Mouse (Mus musculus) MEL (cell line): Measurements from ENCODE around the gene Sf3b5. TPM values are rescaled to one million over a fixed set of nuclear protein-coding genes. Genes with fewer than 3 reads are reported as not detected.

Experiments used
- DNase-seq: peaks from one replicate; pipeline ENCODE4 v3.0.0; 2011; ENCODE audit warnings: low read depth, low spot score
- H3K27ac ChIP-seq: 2 replicates; pipeline ENCODE4 v1.5.1; 2012; ENCODE audit warnings: low read depth, mild to moderate bottlenecking, control low read depth, low read length, moderate library complexity; ENCODE audit not compliant: control insufficient read depth
- H3K27me3 ChIP-seq, 2 experiments: fragments of 150-350 bp in 1 of 2; sonication (generic) in 1 of 2; 2 replicates each; pipeline ENCODE4 v1.6.1; 2012; ENCODE audit warnings: low read length in 2 of 2, mild to moderate bottlenecking in 2 of 2, improper control_type of control experiment in 1 of 2, moderate library complexity in 1 of 2; ENCODE audit not compliant: insufficient read depth in 2 of 2, control insufficient read depth in 1 of 2
- H3K36me3 ChIP-seq, 2 experiments: 2 replicates each; pipeline ENCODE4 v1.6.1; 2012 to 2014; ENCODE audit warnings: low read length in 2 of 2, improper control_type of control experiment in 1 of 2, inconsistent platforms in 1 of 2, mild to moderate bottlenecking in 1 of 2; ENCODE audit not compliant: insufficient read depth in 2 of 2, control insufficient read depth in 1 of 2
- H3K4me1 ChIP-seq, 2 experiments: fragments of 150-350 bp in 1 of 2; sonication (generic) in 1 of 2; 2 replicates each; pipeline ENCODE4 v1.6.1; 2012; ENCODE audit warnings: low read length in 2 of 2, improper control_type of control experiment in 1 of 2, mild to moderate bottlenecking in 1 of 2; ENCODE audit not compliant: insufficient read depth in 2 of 2, control insufficient read depth in 1 of 2
- H3K4me3 ChIP-seq, 2 experiments: fragments of 150-350 bp in 1 of 2; sonication (generic) in 1 of 2; 2 replicates each; pipeline ENCODE4 v1.5.1; 2012; ENCODE audit warnings: low read depth in 2 of 2, low read length in 2 of 2, mild to moderate bottlenecking in 2 of 2, moderate library complexity in 2 of 2, control low read depth in 1 of 2, improper control_type of control experiment in 1 of 2; ENCODE audit not compliant: control insufficient read depth in 1 of 2, insufficient read depth in 1 of 2
- H3K79me2 ChIP-seq: 2 replicates; pipeline ENCODE4 v1.6.1; 2012; ENCODE audit warnings: mild to moderate bottlenecking, low read length, moderate library complexity; ENCODE audit not compliant: control insufficient read depth, poor library complexity, insufficient read depth
- H3K9ac ChIP-seq: 2 replicates; pipeline ENCODE4 v1.6.1; 2012; ENCODE audit warnings: low read depth, mild to moderate bottlenecking, control low read depth, low read length, moderate library complexity; ENCODE audit not compliant: control insufficient read depth, poor library complexity, severe bottlenecking
- H3K9me3 ChIP-seq: fragments of 150-350 bp; sonication (generic); replicated peaks from 2 replicates; pipeline ENCODE4 v1.6.1; 2012; ENCODE audit warnings: mild to moderate bottlenecking, low read length, improper control_type of control experiment, moderate library complexity; ENCODE audit not compliant: insufficient read depth
- BHLHE40 ChIP-seq: IDR thresholded peaks from 2 replicates; pipeline ENCODE4 v1.6.1; 2012; ENCODE audit warnings: low read depth, mild to moderate bottlenecking, inconsistent platforms, low read length, improper control_type of control experiment, borderline replicate concordance
- CHD1 ChIP-seq: IDR thresholded peaks from 2 replicates; pipeline ENCODE4 v1.6.1; 2012; ENCODE audit warnings: low read depth, mild to moderate bottlenecking, inconsistent platforms, low read length, improper control_type of control experiment
- CHD2 ChIP-seq: IDR thresholded peaks from 2 replicates; pipeline ENCODE4 v1.6.1; 2011; ENCODE audit warnings: low read length, improper control_type of control experiment
- E2F4 ChIP-seq: IDR thresholded peaks from 2 replicates; pipeline ENCODE4 v1.6.1; 2011; ENCODE audit warnings: low read depth, low read length, improper control_type of control experiment, borderline replicate concordance
- ELF1 ChIP-seq: IDR thresholded peaks from 2 replicates; pipeline ENCODE4 v1.6.1; 2014; ENCODE audit warnings: low read depth, mild to moderate bottlenecking, inconsistent platforms, low read length, improper control_type of control experiment, moderate library complexity
- EP300 ChIP-seq, 2 experiments: IDR thresholded peaks; 2 replicates each; pipeline ENCODE4 v1.6.1; 2011; ENCODE audit warnings: improper control_type of control experiment in 2 of 2, low read length in 2 of 2, low read depth in 1 of 2, mild to moderate bottlenecking in 1 of 2
- ETS1 ChIP-seq: IDR thresholded peaks from 2 replicates; pipeline ENCODE4 v1.6.1; 2012; ENCODE audit warnings: low read depth, mild to moderate bottlenecking, inconsistent platforms, low read length, improper control_type of control experiment, moderate library complexity
- GABPA ChIP-seq: IDR thresholded peaks from 2 replicates; pipeline ENCODE4 v1.6.1; 2012; ENCODE audit warnings: low read depth, mild to moderate bottlenecking, inconsistent platforms, low read length, improper control_type of control experiment, moderate library complexity
- HCFC1 ChIP-seq: IDR thresholded peaks from 2 replicates; pipeline ENCODE4 v1.6.1; 2012; ENCODE audit warnings: low read depth, mild to moderate bottlenecking, inconsistent platforms, low read length, improper control_type of control experiment, moderate library complexity
- KAT2A ChIP-seq: conservative IDR thresholded peaks from 2 replicates; pipeline ENCODE4 v1.6.1; 2012; ENCODE audit warnings: low read depth, low read length, improper control_type of control experiment, inconsistent platforms
- MAFK ChIP-seq: IDR thresholded peaks from 2 replicates; pipeline ENCODE4 v1.6.1; 2011; ENCODE audit warnings: low read depth, mild to moderate bottlenecking, low read length, improper control_type of control experiment, borderline replicate concordance
- MYB ChIP-seq: IDR thresholded peaks from 2 replicates; pipeline ENCODE4 v1.6.1; 2011; ENCODE audit warnings: mild to moderate bottlenecking, low read depth, low read length, improper control_type of control experiment
- MYC ChIP-seq: IDR thresholded peaks from 2 replicates; pipeline ENCODE4 v1.6.1; 2011; ENCODE audit warnings: low read depth, mild to moderate bottlenecking, low read length, improper control_type of control experiment, moderate library complexity
- NELFE ChIP-seq: IDR thresholded peaks from 2 replicates; pipeline ENCODE4 v1.6.1; 2011; ENCODE audit warnings: low read depth, low read length, improper control_type of control experiment
- NRF1 ChIP-seq: IDR thresholded peaks from 2 replicates; pipeline ENCODE4 v1.6.1; 2014; ENCODE audit warnings: low read depth, mild to moderate bottlenecking, inconsistent platforms, low read length, improper control_type of control experiment, moderate library complexity; ENCODE audit not compliant: poor library complexity, insufficient read depth, severe bottlenecking
- POLR2A ChIP-seq, 2 experiments: IDR thresholded peaks; 2 replicates each; pipeline ENCODE4 v1.6.1; 2011 to 2012; ENCODE audit warnings: low read length in 2 of 2, mild to moderate bottlenecking in 2 of 2, control low read depth in 1 of 2, improper control_type of control experiment in 1 of 2, low read depth in 1 of 2, moderate library complexity in 1 of 2; ENCODE audit not compliant: control insufficient read depth in 1 of 2, insufficient read depth in 1 of 2, poor library complexity in 1 of 2
- RAD21 ChIP-seq: IDR thresholded peaks from 2 replicates; pipeline ENCODE4 v1.6.1; 2011; ENCODE audit warnings: mild to moderate bottlenecking, low read depth, low read length, improper control_type of control experiment
- SIN3A ChIP-seq: IDR thresholded peaks from 2 replicates; pipeline ENCODE4 v1.6.1; 2012; ENCODE audit warnings: low read length, improper control_type of control experiment, inconsistent platforms
- TAL1 ChIP-seq: IDR thresholded peaks from 2 replicates; pipeline ENCODE4 v1.6.1; 2012; ENCODE audit warnings: mild to moderate bottlenecking, inconsistent platforms, low read length, moderate library complexity, mixed read lengths
- TBP ChIP-seq: IDR thresholded peaks from 2 replicates; pipeline ENCODE4 v1.8.0; 2011; ENCODE audit warnings: low read depth, low read length, improper control_type of control experiment
- UBTF ChIP-seq: IDR thresholded peaks from 2 replicates; pipeline ENCODE4 v1.6.1; 2012; ENCODE audit warnings: low read depth, mild to moderate bottlenecking, inconsistent platforms, low read length, improper control_type of control experiment, moderate library complexity, borderline replicate concordance; ENCODE audit not compliant: insufficient read depth
- USF1 ChIP-seq: IDR thresholded peaks from 2 replicates; pipeline ENCODE4 v1.6.1; 2014; ENCODE audit warnings: low read depth, mild to moderate bottlenecking, inconsistent platforms, low read length, improper control_type of control experiment, moderate library complexity
- USF2 ChIP-seq, 2 experiments: IDR thresholded peaks; 2 replicates each; pipeline ENCODE4 v1.6.1; 2011 to 2012; ENCODE audit warnings: improper control_type of control experiment in 2 of 2, low read length in 2 of 2, borderline replicate concordance in 1 of 2, inconsistent platforms in 1 of 2, low read depth in 1 of 2, mild to moderate bottlenecking in 1 of 2; ENCODE audit not compliant: insufficient read depth in 1 of 2
- ZNF384 ChIP-seq: IDR thresholded peaks from 2 replicates; pipeline ENCODE4 v1.6.1; 2012; ENCODE audit warnings: low read depth, mild to moderate bottlenecking, inconsistent platforms, low read length, improper control_type of control experiment
- polyA plus RNA-seq, 2 experiments: library from polyadenylated mRNA; stranded (reverse) in 1 of 2; unstranded in 1 of 2; fragments of >175 nt in 1 of 2; fragments of >200 nt in 1 of 2; gene quantifications; 2 replicates each; pipeline versions ENCODE4 v1.2.1 to v1.2.4; 2012; ENCODE audit warnings: low replicate concordance in 2 of 2, low read depth in 1 of 2; ENCODE audit not compliant: insufficient read length in 2 of 2, insufficient read depth in 1 of 2, missing spikeins in 1 of 2
- total RNA-seq: library from RNA; depleted of rRNA; stranded (reverse); fragments of 300-350 nt; gene quantifications from 2 replicates; pipeline ENCODE4 v1.2.3, GENCODE M21; 2012

Gene Sf3b5
- total and polyA plus RNA-seq, 3 experiments: 16.6 to 57.4 TPM; not detected in 1

DNA sequence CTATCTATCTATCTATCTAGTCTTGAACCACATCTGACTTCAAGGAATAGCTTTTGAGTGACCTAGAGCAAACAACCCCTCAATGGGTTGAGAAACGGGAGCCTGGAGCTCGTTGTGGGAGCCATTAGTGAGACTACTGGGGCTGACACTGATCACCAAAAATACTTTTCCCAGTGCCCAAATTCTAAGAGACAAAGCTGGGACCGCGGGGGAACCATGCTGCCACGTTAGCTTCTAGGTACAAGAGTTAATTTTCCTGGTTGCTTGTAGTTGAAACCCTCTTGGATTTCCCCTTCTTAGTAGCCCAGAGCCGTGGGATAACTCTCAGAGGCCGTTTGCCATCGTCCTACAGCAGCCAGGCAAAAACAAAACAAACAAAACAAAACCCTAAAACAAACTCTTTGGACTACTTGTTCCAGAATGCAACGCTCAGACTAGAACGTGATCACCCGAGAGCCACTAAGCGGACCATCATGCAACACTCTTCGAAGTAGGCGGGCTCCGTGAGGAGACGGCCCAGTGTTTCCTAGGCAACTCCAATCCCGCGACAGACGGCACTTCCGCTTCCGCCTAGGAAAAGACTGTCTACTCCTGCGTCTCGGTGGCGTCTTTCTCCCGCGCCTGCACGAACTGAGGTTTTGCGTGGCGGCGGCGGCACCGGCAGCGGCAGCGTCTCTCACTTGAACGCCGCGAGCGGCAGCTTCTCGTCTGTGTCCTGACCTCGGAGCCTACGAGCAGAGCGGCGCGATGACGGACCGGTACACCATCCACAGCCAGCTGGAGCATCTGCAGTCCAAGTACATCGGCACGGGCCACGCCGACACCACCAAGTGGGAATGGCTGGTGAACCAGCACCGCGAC is 3.0 kb downstream of the Sf3b5 start (continued):
- peak; percentile 90 for TF ChIP-seq CHD2
- peak; percentile 95 for TF ChIP-seq HCFC1
- TF ChIP-seq MYC: peak; percentile 78
- TF ChIP-seq UBTF: no peak
- TF ChIP-seq, all 39 proteins: peak for 19

DNA sequence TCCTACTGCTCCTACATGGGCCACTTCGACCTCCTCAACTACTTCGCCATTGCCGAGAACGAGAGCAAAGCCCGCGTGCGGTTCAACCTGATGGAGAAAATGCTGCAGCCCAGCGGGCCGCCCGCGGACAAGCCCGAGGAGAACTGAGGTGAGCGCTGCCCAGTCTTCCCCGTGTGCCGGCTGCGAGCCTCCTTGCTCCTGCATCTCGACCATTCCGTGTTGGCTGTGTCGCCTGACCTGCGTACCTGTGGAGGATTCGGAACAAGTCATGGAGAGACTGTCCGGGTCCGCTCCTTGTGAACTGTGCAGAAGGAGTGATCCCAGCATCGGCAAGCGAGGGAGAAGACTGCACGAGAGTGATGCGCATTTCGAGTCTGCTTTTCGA is 3.6 kb downstream of the Sf3b5 start:
- Histone ChIP-seq H3K9me3 (no peaks in the 10 kb centered on the region), H3K9ac (peak overlapping the region; percentile 77), H3K27ac (peak overlapping the region; percentile 8; the same call in 1 of the 2 replicates), H3K79me2 (peaks cover 11% of the 10 kb centered on the region), H3K4me3 (peak overlapping the region; percentile 80 to 90), H3K4me1 (peaks cover 0 to 5% of the 10 kb centered on the region in 2 experiments; a peak in 2 of 4 replicates), H3K27me3 (no peaks in the 10 kb centered on the region), H3K36me3 (peaks cover 0 to 6% of the 10 kb centered on the region in 2 experiments; a peak in 2 of 4 replicates)
- DNase-seq: no peak
- TF ChIP-seq MAFK (no peak), MYC (no peak), NRF1 (no peak), ELF1 (no peak), EP300 (IDR thresholded peaks at IDR 0.05; ENCODE audit: low read depth in 1 of 2, low read length in 2 of 2) (no peak), POLR2A (IDR thresholded peaks at IDR 0.05; ENCODE audit: control insufficient read depth in 1 of 2, insufficient read depth in 1 of 2, low read depth in 1 of 2, low read length in 2 of 2, poor library complexity in 1 of 2) (no peak)

DNA sequence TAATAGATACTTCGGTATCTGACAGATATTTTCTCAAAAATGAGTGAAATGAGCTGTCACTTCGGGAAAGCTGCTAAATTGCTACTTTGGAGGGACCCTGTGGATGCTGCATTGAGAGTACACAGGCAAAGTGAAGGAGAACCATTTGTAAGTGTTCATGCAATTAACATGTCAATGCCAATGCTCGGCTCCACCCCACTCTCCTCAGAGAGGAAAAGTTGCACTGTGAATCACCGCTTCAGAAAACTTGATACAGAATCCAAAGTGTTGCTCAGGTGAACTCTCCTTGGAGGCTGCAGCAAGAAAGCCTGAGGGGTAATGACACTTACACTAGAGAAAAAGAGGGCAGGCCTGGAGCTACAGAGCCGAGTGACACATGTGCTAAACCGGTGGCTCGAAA is 8.9 kb downstream of the Sf3b5 start:
- H3K36me3 ChIP-seq: peaks cover 0 to 6% of the 10 kb centered on the region in 2 experiments; a peak in 2 of 4 replicates
- no peak overlapping the region for H3K9ac ChIP-seq
- peaks cover 5% of the 10 kb centered on the region; the same call in 1 of the 2 replicates for H3K79me2 ChIP-seq
- no peaks in the 10 kb centered on the region for H3K27me3 ChIP-seq
- H3K4me3 ChIP-seq: no peak overlapping the region
- H3K27ac ChIP-seq: no peak overlapping the region
- no peaks in the 10 kb centered on the region for H3K9me3 ChIP-seq
- peaks cover 0 to 5% of the 10 kb centered on the region in 2 experiments; a peak in 2 of 4 replicates for H3K4me1 ChIP-seq
- DNase-seq: no peak
- no peak for TF ChIP-seq CHD1
- TF ChIP-seq SIN3A: no peak
- no peak for TF ChIP-seq BHLHE40
- no peak for TF ChIP-seq HCFC1
- TF ChIP-seq E2F4: no peak
- no peak for TF ChIP-seq GABPA
- no peak for TF ChIP-seq TBP
- TF ChIP-seq KAT2A: no peak
- TF ChIP-seq RAD21: no peak
- TF ChIP-seq ETS1: no peak
- TF ChIP-seq USF2 (IDR thresholded peaks at IDR 0.05; ENCODE audit: borderline replicate concordance in 1 of 2, insufficient read depth in 1 of 2, low read depth in 1 of 2, low read length in 2 of 2): no peak
- no peak for TF ChIP-seq USF1
- no peak for TF ChIP-seq MAFK
- no peak for TF ChIP-seq NELFE
- no peak for TF ChIP-seq TAL1
- TF ChIP-seq CHD2: no peak
- no peak for TF ChIP-seq ZNF384
- no peak for TF ChIP-seq ELF1
- no peak for TF ChIP-seq MYB
